16 mouse cellular contexts compared by ENCODE assay signal in genomic region chr8:26913562-26914529, GRCm38 (mm10).
DNase-seq lines count a peak whose midpoint lies in the region; ATAC-seq lines count a peak whose summit lies in the region.
"Had no signal": no experiment of that assay in that cellular context is flagged by ENCODE, and none has a peak within 500 bp of the region (broad histone marks: within the 10 kb centered on the region; RNA-seq: fewer than 3 reads in every experiment).

No protein-coding gene starts in this region.

- DNase-seq in adrenal gland, postnatal 10 days: peak; percentile 31
- no peak for DNase-seq in adrenal gland, postnatal 25 days
- no peak for DNase-seq in kidney, adult 11 months
- peak; percentile 31 for DNase-seq in NIH3T3 (ENCODE audit: low read depth)
- peak; percentile 61 for DNase-seq in mesoderm, embryonic 11.5 days (ENCODE audit: low read depth, low spot score)
- DNase-seq in hindbrain, embryonic 10.5 days (ENCODE audit: low spot score): no peak
- DNase-seq: lung, adult 2 months; thymus, adult 2 months had no signal

- ATAC-seq in kidney, embryonic 15.5 days (replicated peaks; ENCODE audit: low FRiP score): 0 out of 2 replicates have a peak, but pooled peaks have one; percentile 49
- ATAC-seq in forebrain, embryonic 16.5 days: no peak
- ATAC-seq: activated CD4-positive, CD25-positive, alpha-beta regulatory T cell, adult 4 months; hindbrain, embryonic 16.5 days; midbrain, embryonic 16.5 days had no signal

- no peaks in the 10 kb centered on the region for H3K36me3 ChIP-seq in kidney, embryonic 15.5 days
- no peaks in the 10 kb centered on the region for H3K36me3 ChIP-seq in forebrain, embryonic 16.5 days (ENCODE audit: control insufficient read depth, insufficient read depth)
- no peaks in the 10 kb centered on the region for H3K36me3 ChIP-seq in hindbrain, embryonic 10.5 days
- H3K36me3 ChIP-seq: forebrain, embryonic 10.5 days; G1E had no signal

- no peak overlapping the region for H3K9ac ChIP-seq in kidney, embryonic 15.5 days
- H3K9ac ChIP-seq in forebrain, embryonic 16.5 days (replicated peaks; ENCODE audit: low read depth, low read length): no peak overlapping the region

- peaks cover 6% of the 10 kb centered on the region for H3K4me1 ChIP-seq in kidney, embryonic 15.5 days
- H3K4me1 ChIP-seq in forebrain, embryonic 16.5 days (replicated peaks; ENCODE audit: control insufficient read depth, insufficient read depth, low read length): no peaks in the 10 kb centered on the region
- no peaks in the 10 kb centered on the region for H3K4me1 ChIP-seq in hindbrain, embryonic 10.5 days (replicated peaks)

- H3K4me3 ChIP-seq in kidney, embryonic 15.5 days (replicated peaks): no peak overlapping the region
- H3K4me3 ChIP-seq in forebrain, embryonic 16.5 days (replicated peaks; ENCODE audit: low read length): no peak overlapping the region
- H3K4me3 ChIP-seq in hindbrain, embryonic 10.5 days: no peak overlapping the region
- H3K4me3 ChIP-seq: forebrain, embryonic 10.5 days; layer of hippocampus, adult 2 months had no signal

- WGBS in kidney, embryonic 15.5 days: 36% methylated on average over 18 of the region's 18 CpGs
- 89% methylated on average over 18 of the region's 18 CpGs for WGBS in forebrain, embryonic 16.5 days
- WGBS in hindbrain, embryonic 10.5 days: 80% methylated on average over 18 of the region's 18 CpGs

- no peak overlapping the region for H3K4me2 ChIP-seq in kidney, embryonic 15.5 days
- no peak overlapping the region for H3K4me2 ChIP-seq in forebrain, embryonic 16.5 days (ENCODE audit: low read length)

- no peaks in the 10 kb centered on the region for H3K9me3 ChIP-seq in kidney, embryonic 15.5 days (replicated peaks)
- H3K9me3 ChIP-seq in forebrain, embryonic 16.5 days (ENCODE audit: control insufficient read depth, low read length): no peaks in the 10 kb centered on the region
- H3K9me3 ChIP-seq in hindbrain, embryonic 10.5 days: no peaks in the 10 kb centered on the region
- H3K9me3 ChIP-seq: forebrain, embryonic 10.5 days; G1E had no signal

- H3K27me3 ChIP-seq in kidney, embryonic 15.5 days: no peaks in the 10 kb centered on the region
- H3K27me3 ChIP-seq in forebrain, embryonic 16.5 days (replicated peaks; ENCODE audit: control insufficient read depth, insufficient read depth, low read length): no peaks in the 10 kb centered on the region
- H3K27me3 ChIP-seq in hindbrain, embryonic 10.5 days (ENCODE audit: insufficient read depth, poor library complexity, severe bottlenecking): no peaks in the 10 kb centered on the region

- 0 out of 2 replicates have a peak overlapping the region, but pooled peaks have one; percentile 34 for H3K27ac ChIP-seq in kidney, embryonic 15.5 days
- H3K27ac ChIP-seq in forebrain, embryonic 16.5 days (ENCODE audit: low read length): no peak overlapping the region
- no peak overlapping the region for H3K27ac ChIP-seq in hindbrain, embryonic 10.5 days
- H3K27ac ChIP-seq: forebrain, embryonic 10.5 days; layer of hippocampus, adult 2 months had no signal

Comparison
In these comparisons a context has a peak if more than half of its experiments do, and no peak if none do; other contexts are left out.
1. DNase-seq: peak in adrenal gland, postnatal 10 days (single experiment), NIH3T3 (single experiment) and mesoderm, embryonic 11.5 days (single experiment); none in adrenal gland, postnatal 25 days (single experiment), kidney, adult 11 months (single experiment) and hindbrain, embryonic 10.5 days (single experiment).